Comparison of ENCODE assay signal across 8 mouse cellular contexts in the genomic region with DNA sequence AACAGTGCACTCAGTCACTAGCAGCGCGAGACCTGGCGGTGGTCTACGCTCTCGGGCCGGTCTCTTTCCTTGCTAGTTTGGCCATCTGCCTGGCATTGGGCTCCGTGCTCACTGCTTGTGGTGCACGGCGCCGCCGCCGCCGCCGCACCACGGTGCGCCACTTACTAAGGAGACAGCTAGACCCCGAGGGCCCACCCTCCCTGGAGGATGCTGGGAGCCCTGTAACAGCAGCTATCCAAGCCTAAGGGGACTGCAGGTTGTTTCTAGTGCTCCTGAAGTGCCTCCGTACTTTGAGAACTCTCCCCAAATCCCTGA. TPM values are rescaled to one million over a fixed set of nuclear protein-coding genes. Genes with fewer than 3 reads are reported as not detected.
DNase-seq lines count a peak whose midpoint lies in the region; ATAC-seq and TF ChIP-seq lines count a peak whose summit lies in the region.

No protein-coding gene starts in this region.

- no peaks in the 10 kb centered on the region for H3K9me3 ChIP-seq in hindbrain, embryonic 15.5 days

- intact Hi-C loops in left cerebral cortex, postnatal 14 days (cut with DNase I): no loop called here

- peak overlapping the region; percentile 62 for H3K4me2 ChIP-seq in hindbrain, embryonic 15.5 days

- ATAC-seq in hindbrain, embryonic 15.5 days (ENCODE audit: low FRiP score, low read depth): peak; percentile 10; the same call in 1 of the 2 replicates

- H3K36me3 ChIP-seq in hindbrain, embryonic 15.5 days: peaks cover 7% of the 10 kb centered on the region; the same call in 1 of the 2 replicates

- H3K27ac ChIP-seq in cortical plate, adult 2 months (ENCODE audit: insufficient read depth, low read length): 0 out of 2 replicates have a peak overlapping the region, but pooled peaks have one; percentile 24
- peak overlapping the region; percentile 53; the same call in 1 of the 2 replicates for H3K27ac ChIP-seq in hindbrain, embryonic 15.5 days (replicated peaks)

- no peak overlapping the region for H3K4me3 ChIP-seq in cortical plate, adult 2 months (ENCODE audit: insufficient read depth, low read length)
- H3K4me3 ChIP-seq in hindbrain, embryonic 15.5 days: peak overlapping the region; percentile 29

- H3K4me1 ChIP-seq in cortical plate, adult 2 months (ENCODE audit: control insufficient read depth, insufficient read depth, low read length): peaks cover 3% of the 10 kb centered on the region; the same call in 1 of the 2 replicates
- peaks cover 45% of the 10 kb centered on the region for H3K4me1 ChIP-seq in hindbrain, embryonic 15.5 days (replicated peaks)

- TF ChIP-seq POLR2A in cortical plate, adult 2 months (IDR thresholded peaks at IDR 0.05; ENCODE audit: extremely low read depth, insufficient read depth, low read length): no peak

- H3K27me3 ChIP-seq in hindbrain, embryonic 15.5 days: peaks cover 67% of the 10 kb centered on the region

- WGBS in hindbrain, embryonic 15.5 days: under 1% methylated on average over 18 of the region's 18 CpGs

- TF ChIP-seq CTCF in cortical plate, adult 2 months (IDR thresholded peaks at IDR 0.05; ENCODE audit: extremely low read depth, insufficient read depth, low read length): no peak

- peak; percentile 58 to 81 for DNase-seq in left cerebral cortex, postnatal 14 days (ENCODE audit: low spot score in 2 of 2)
- no peak for DNase-seq in left cerebral cortex, adult 18-20 months (ENCODE audit: low spot score in 2 of 2)
- peak; percentile 20 to 47 for DNase-seq in lung, postnatal 4 days
- no peak for DNase-seq in thymus, postnatal 36 days
- no peak for DNase-seq in thymus, postnatal 14 days
- no peak for DNase-seq in urinary bladder, adult 18-20 months (ENCODE audit: low spot score in 2 of 2)

- H3K9ac ChIP-seq in hindbrain, embryonic 15.5 days: no peak overlapping the region

RNA-seq across cellular contexts. Expression of gene Lrrc26, which starts 1.1 kb away (rescaled TPM):
- not detected for total RNA-seq in left cerebral cortex, postnatal 14 days (2021)
- total RNA-seq in left cerebral cortex, adult 18-20 months (2021): not detected
- polyA plus RNA-seq in cortical plate, adult 2 months (2012; rRNA removed): not detected in 2 replicates
- polyA plus RNA-seq in hindbrain, embryonic 15.5 days (2015; fragmentation: Nextera tagmentation; extraction: Ambion mirVana): 0.18 TPM in 1 of 2 replicates, not detected in the other

RNA-seq across cellular contexts. Expression of gene Tmem210, which starts 2.8 kb away (rescaled TPM):
- not detected for total RNA-seq in left cerebral cortex, postnatal 14 days (2021)
- total RNA-seq in left cerebral cortex, adult 18-20 months (2021): not detected
- polyA plus RNA-seq in cortical plate, adult 2 months (2012; rRNA removed): not detected in 2 replicates
- not detected in 2 replicates for polyA plus RNA-seq in hindbrain, embryonic 15.5 days (2015; fragmentation: Nextera tagmentation; extraction: Ambion mirVana)

RNA-seq across cellular contexts. Expression of gene Anapc2, which starts 18.5 kb away (rescaled TPM):
- 10 to 100 TPM; 69.8 to 73.2 TPM for total RNA-seq in left cerebral cortex, postnatal 14 days (2021)
- total RNA-seq in left cerebral cortex, adult 18-20 months (2021): 10 to 100 TPM; 87.1 to 87.2 TPM
- 75.7 and 76.5 TPM in 2 replicates for polyA plus RNA-seq in cortical plate, adult 2 months (2012; rRNA removed)
- 139 and 143 TPM in 2 replicates for polyA plus RNA-seq in hindbrain, embryonic 15.5 days (2015; fragmentation: Nextera tagmentation; extraction: Ambion mirVana)

RNA-seq across cellular contexts. Expression of gene Ssna1, which starts 18.5 kb away (rescaled TPM):
- total RNA-seq in left cerebral cortex, postnatal 14 days (2021): 10 to 100 TPM; 70.9 to 72.1 TPM
- 10 to 100 TPM; 57.6 to 70.5 TPM for total RNA-seq in left cerebral cortex, adult 18-20 months (2021)
- polyA plus RNA-seq in cortical plate, adult 2 months (2012; rRNA removed): 87.9 and 93.2 TPM in 2 replicates
- 171 and 183 TPM in 2 replicates for polyA plus RNA-seq in hindbrain, embryonic 15.5 days (2015; fragmentation: Nextera tagmentation; extraction: Ambion mirVana)

RNA-seq across cellular contexts. Expression of gene Grin1, which starts 28.2 kb away (rescaled TPM):
- 100 to 1,000 TPM; 477 to 493 TPM for total RNA-seq in left cerebral cortex, postnatal 14 days (2021)
- total RNA-seq in left cerebral cortex, adult 18-20 months (2021): 100 to 1,000 TPM; 393 to 402 TPM
- polyA plus RNA-seq in cortical plate, adult 2 months (2012; rRNA removed): 336 and 340 TPM in 2 replicates
- polyA plus RNA-seq in hindbrain, embryonic 15.5 days (2015; fragmentation: Nextera tagmentation; extraction: Ambion mirVana): 58.4 and 61.3 TPM in 2 replicates

Comparison
In these comparisons a context has a peak if more than half of its experiments do, and no peak if none do; other contexts are left out.
1. DNase-seq: peak in left cerebral cortex, postnatal 14 days (2 of 2) and lung, postnatal 4 days (2 of 2); none in left cerebral cortex, adult 18-20 months (0 of 2), thymus, postnatal 36 days (0 of 2), thymus, postnatal 14 days (single experiment) and urinary bladder, adult 18-20 months (0 of 2).